Mouse (Mus musculus) small intestine, adult 2 months (tissue): ENCODE results near the gene Armc9. TPM values are rescaled to one million over a fixed set of nuclear protein-coding genes. Genes with fewer than 3 reads are reported as not detected.
A peak's percentile ranks its signal among the peaks of the same experiment; 100 is the strongest.

Experiments
- H3K27ac ChIP-seq: fragments of 200-500 bp; 2 replicates; pipeline ENCODE4 v1.5.1; 2012; ENCODE audit warnings: low read depth, low read length, control low read depth, inconsistent platforms; ENCODE audit not compliant: insufficient read depth
- H3K27me3 ChIP-seq: fragments of 200-500 bp; 2 replicates; pipeline ENCODE4 v1.6.1; 2012; ENCODE audit warnings: mild to moderate bottlenecking, moderate library complexity, low read length, inconsistent platforms; ENCODE audit not compliant: control insufficient read depth, insufficient read depth
- H3K36me3 ChIP-seq: fragments of 200-500 bp; 2 replicates; pipeline ENCODE4 v1.6.1; 2012; ENCODE audit warnings: mild to moderate bottlenecking, low read length, control low read depth, inconsistent platforms; ENCODE audit not compliant: control insufficient read depth, insufficient read depth
- H3K4me1 ChIP-seq: fragments of 200-500 bp; 2 replicates; pipeline ENCODE4 v1.6.1; 2012; ENCODE audit warnings: low read length, inconsistent platforms, mixed read lengths; ENCODE audit not compliant: control insufficient read depth, insufficient read depth, insufficient read length
- H3K4me3 ChIP-seq: fragments of 200-500 bp; 2 replicates; pipeline ENCODE4 v1.5.1; 2012; ENCODE audit warnings: low read depth, mild to moderate bottlenecking, control low read depth, inconsistent platforms, low read length, moderate library complexity
- CTCF ChIP-seq: fragments of 200-500 bp; IDR thresholded peaks from 2 replicates; pipeline ENCODE4 v1.5.1; 2012; ENCODE audit warnings: low read depth, mild to moderate bottlenecking, control low read depth, inconsistent platforms, low read length, moderate library complexity, mixed read lengths; ENCODE audit not compliant: insufficient replicate concordance, insufficient read length; ENCODE audit errors: extremely low read depth
- POLR2A ChIP-seq: fragments of 200-500 bp; IDR thresholded peaks from 2 replicates; pipeline ENCODE4 v1.6.1; 2012; ENCODE audit warnings: low read depth, mild to moderate bottlenecking, control low read depth, inconsistent platforms, low read length, moderate library complexity
- WGBS: fragments of 180-500 bp; shearing (Covaris S2); methylation state at CpG from one replicate; pipeline ENCODE4 v1.1.7; 2018; 5-methylcytosine and 5-hydroxymethylcytosine counted together
- polyA plus RNA-seq: library from polyadenylated mRNA; depleted of rRNA; stranded (reverse); fragments of >200 nt; gene quantifications from 2 replicates; pipeline ENCODE4 v1.2.3, GENCODE M21; 2012

Gene Armc9
- polyA plus RNA-seq, 1 experiment = 1.4 TPM

DNA sequence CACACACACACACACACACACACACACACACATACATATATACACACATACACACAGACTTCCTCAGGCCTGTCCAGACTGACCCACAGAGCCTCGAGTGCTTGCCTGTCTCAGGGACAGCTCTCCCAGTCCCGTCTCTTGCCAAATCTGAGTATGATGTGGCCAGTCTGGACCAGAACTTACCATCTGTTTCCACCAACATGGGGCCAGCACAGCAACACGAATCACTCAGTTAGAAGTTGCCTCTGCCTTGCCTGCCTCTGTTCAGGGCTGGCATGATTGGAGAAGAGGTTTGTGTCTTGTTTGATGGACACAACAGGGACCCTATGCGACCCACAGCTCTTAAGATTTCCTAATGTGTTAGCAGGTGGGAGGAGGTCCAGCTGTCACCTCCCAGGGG is 101.7 kb downstream of the Armc9 start:
- 70% methylated on average over 4 of the region's 4 CpGs for WGBS
- Histone ChIP-seq H3K27me3 (no peaks in the 10 kb centered on the region), H3K4me3 (no peak overlapping the region), H3K27ac (no peak overlapping the region), H3K36me3 (no peaks in the 10 kb centered on the region), H3K4me1 (no peaks in the 10 kb centered on the region)
- no peak for TF ChIP-seq POLR2A
- no peak for TF ChIP-seq CTCF

- no peak for TF ChIP-seq CTCF
- no peak for TF ChIP-seq POLR2A
- no peaks in the 10 kb centered on the region for H3K4me1 ChIP-seq
- no peak overlapping the region for H3K27ac ChIP-seq
- 74% methylated on average over 8 of the region's 8 CpGs for WGBS
- no peaks in the 10 kb centered on the region for H3K36me3 ChIP-seq
- H3K4me3 ChIP-seq = no peak overlapping the region
- no peaks in the 10 kb centered on the region for H3K27me3 ChIP-seq
Measured at GRCm38 (mm10) chr1:86257228-86257627, 102.6 kb downstream of the Armc9 start.

DNA sequence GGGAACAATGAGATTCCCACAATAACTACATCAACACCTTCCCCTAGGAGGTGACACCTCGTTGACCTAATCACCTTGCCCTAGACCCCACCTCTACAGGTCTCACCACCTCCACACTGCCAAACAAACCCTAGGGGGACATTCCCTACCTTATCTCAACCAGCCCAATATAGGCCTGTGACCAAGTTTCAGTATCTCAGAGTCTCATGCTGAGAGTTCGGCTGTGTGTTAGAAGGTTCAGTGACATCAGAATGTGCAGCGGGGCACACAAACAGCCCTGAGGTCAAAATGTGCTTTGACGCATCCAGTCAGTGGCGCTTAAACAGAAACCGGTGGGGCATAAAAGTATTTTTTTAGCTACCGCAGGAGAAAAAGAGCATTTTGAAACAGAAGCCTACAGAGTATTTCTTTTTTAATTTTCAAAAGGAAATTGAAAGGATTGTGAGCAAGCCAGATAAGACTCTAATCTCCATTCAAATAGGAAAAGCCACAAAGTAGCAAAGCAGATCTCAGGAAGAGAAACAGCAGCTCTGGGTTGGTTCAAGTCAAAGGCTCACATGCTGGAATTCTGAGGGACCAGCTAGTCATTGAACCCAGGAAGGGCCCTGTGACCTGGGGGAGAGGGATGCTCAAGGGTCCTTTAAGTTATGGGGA is 103.7 kb downstream of the Armc9 start:
- 85% methylated on average over 7 of the region's 7 CpGs for WGBS
- no peak for TF ChIP-seq POLR2A
- TF ChIP-seq CTCF = no peak
- no peak overlapping the region for H3K27ac ChIP-seq

DNA sequence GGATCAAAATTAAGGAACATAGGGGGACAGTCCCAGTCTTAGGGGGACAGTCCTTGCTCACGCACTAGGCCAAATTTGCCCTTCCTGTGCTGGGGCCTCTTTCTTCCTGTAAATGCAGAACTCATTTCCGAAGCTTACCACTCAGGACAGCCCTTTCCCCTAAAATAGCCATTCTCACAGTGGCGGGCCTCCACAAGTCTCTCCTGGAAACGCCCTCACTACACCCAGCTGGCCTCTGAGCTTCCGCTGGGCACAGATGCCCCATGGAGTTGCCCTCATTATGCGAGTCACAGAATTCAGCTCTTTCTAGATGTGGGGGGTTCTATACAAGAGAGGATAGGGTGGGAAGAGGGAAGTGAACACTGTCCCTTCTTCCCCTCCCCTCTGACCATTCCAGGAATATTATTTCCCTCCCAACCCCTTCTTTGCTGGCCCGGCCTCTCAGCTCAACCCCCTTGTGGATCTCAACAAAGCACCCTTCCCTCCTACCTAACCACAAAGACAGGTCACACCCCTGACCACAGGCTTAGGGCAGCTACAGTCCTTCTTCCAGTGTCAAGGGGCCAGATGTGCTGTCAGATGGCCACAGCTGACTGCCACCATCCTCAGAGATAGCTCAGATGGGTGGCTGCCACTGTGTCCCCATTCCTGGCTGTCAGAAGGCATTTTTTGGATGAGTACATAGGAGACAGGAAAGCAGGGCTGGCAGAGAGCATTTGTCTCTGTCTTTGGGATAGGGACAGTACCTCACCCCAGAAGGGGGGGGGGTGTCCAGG is 109.2 kb downstream of the Armc9 start:
- Histone ChIP-seq H3K36me3 (no peaks in the 10 kb centered on the region), H3K4me3 (no peak overlapping the region), H3K27me3 (no peaks in the 10 kb centered on the region), H3K27ac (no peak overlapping the region), H3K4me1 (peaks cover 3% of the 10 kb centered on the region; the same call in 1 of the 2 replicates)
- WGBS = 73% methylated on average over 7 of the region's 7 CpGs
- TF ChIP-seq POLR2A (no peak), CTCF (no peak)

More for the DNA sequence above, 103.7 kb downstream of the Armc9 start:
- Histone ChIP-seq H3K4me3 (no peak overlapping the region), H3K36me3 (no peaks in the 10 kb centered on the region), H3K4me1 (no peaks in the 10 kb centered on the region), H3K27me3 (no peaks in the 10 kb centered on the region)

GRCm38 (mm10) chr1:86265060-86265459 is 110.5 kb downstream of the Armc9 start:
- H3K36me3 ChIP-seq = no peaks in the 10 kb centered on the region
- peaks cover 14% of the 10 kb centered on the region for H3K4me1 ChIP-seq
- 51% methylated on average over 3 of the region's 3 CpGs for WGBS
- no peak for TF ChIP-seq CTCF
- no peak for TF ChIP-seq POLR2A
- H3K4me3 ChIP-seq = no peak overlapping the region
- no peak overlapping the region for H3K27ac ChIP-seq
- H3K27me3 ChIP-seq = no peaks in the 10 kb centered on the region

- H3K4me3 ChIP-seq = no peak overlapping the region
- H3K27me3 ChIP-seq = no peaks in the 10 kb centered on the region
- 59% methylated on average over 9 of the region's 9 CpGs for WGBS
- no peaks in the 10 kb centered on the region for H3K36me3 ChIP-seq
- no peak for TF ChIP-seq POLR2A
- no peak for TF ChIP-seq CTCF
- peaks cover 25% of the 10 kb centered on the region for H3K4me1 ChIP-seq
- H3K27ac ChIP-seq = peak overlapping the region; percentile 29; the same call in 1 of the 2 replicates
Measured at GRCm38 (mm10) chr1:86268492-86269189, 114.1 kb downstream of the Armc9 start.

- no peaks in the 10 kb centered on the region for H3K36me3 ChIP-seq
- peak overlapping the region; percentile 68 for H3K27ac ChIP-seq
- H3K4me1 ChIP-seq = peaks cover 25% of the 10 kb centered on the region
- 35% methylated on average over 4 of the region's 4 CpGs for WGBS
- no peaks in the 10 kb centered on the region for H3K27me3 ChIP-seq
- H3K4me3 ChIP-seq = no peak overlapping the region
- TF ChIP-seq CTCF (no peak), POLR2A (no peak)
Measured at GRCm38 (mm10) chr1:86269190-86269508, 114.6 kb downstream of the Armc9 start.
